ENCODE assay signal across 18 mouse cellular contexts in genomic region chr10:83542241-83542640, GRCm38 (mm10). TPM values are rescaled to one million over a fixed set of nuclear protein-coding genes. Genes with fewer than 3 reads are reported as not detected.
DNase-seq lines count a peak whose midpoint lies in the region; TF ChIP-seq lines count a peak whose summit lies in the region.
"Had no signal": no experiment of that assay in that cellular context is flagged by ENCODE, and none has a peak within 500 bp of the region (broad histone marks: within the 10 kb centered on the region; RNA-seq: fewer than 3 reads in every experiment).

No protein-coding gene starts in this region.

- H3K4me3 ChIP-seq in gastrocnemius, adult 2 months: no peak overlapping the region
- H3K4me3 ChIP-seq: embryonic facial prominence, embryonic 13.5 days; forebrain, embryonic 15.5 days; intestine, embryonic 15.5 days; liver, embryonic 13.5 days; midbrain, embryonic 13.5 days; neural tube, embryonic 13.5 days had no signal

- no peak overlapping the region for H3K27ac ChIP-seq in gastrocnemius, adult 2 months
- H3K27ac ChIP-seq: embryonic facial prominence, embryonic 13.5 days; forebrain, embryonic 15.5 days; intestine, embryonic 15.5 days; liver, embryonic 13.5 days; midbrain, embryonic 13.5 days; neural tube, embryonic 13.5 days had no signal

- DNase-seq in left cerebral cortex, adult 8-10 months (ENCODE audit: low spot score in 2 of 2): peak; percentile 4 to 24
- DNase-seq in left cerebral cortex, postnatal 4 days: no peak
- DNase-seq in brain, embryonic 18.5 days (ENCODE audit: low read depth, low spot score): peak; percentile 12
- peak; percentile 9 to 18 for DNase-seq in frontal cortex, postnatal 10 days (ENCODE audit: low spot score in 2 of 2)
- DNase-seq in right cerebral cortex, postnatal 25 days: peak; percentile 27
- DNase-seq in gastrocnemius, adult 2 months: no peak
- DNase-seq in urinary bladder, adult 18-20 months (ENCODE audit: low spot score in 2 of 2): no peak
- no peak for DNase-seq in spleen, postnatal 10 days (ENCODE audit: low spot score in 2 of 2)
- DNase-seq: heart, postnatal 36 days; kidney, postnatal 4 days; liver, embryonic 13.5 days; lung, postnatal 14 days; retina, postnatal 1 day had no signal

- intact Hi-C loops in left cerebral cortex, postnatal 4 days (cut with DNase I): no loop called here
- intact Hi-C loops in gastrocnemius, adult 2 months (cut with DNase I): loop anchor here (5.0 kb wide), 1 partner anchor 105 kb away; the partner anchor contains the start of gene Appl2

- no peak for TF ChIP-seq CTCF in gastrocnemius, adult 2 months (IDR thresholded peaks at IDR 0.05)

RNA-seq across cellular contexts. Expression of gene Washc4, which starts 1.3 kb away (rescaled TPM):
- total RNA-seq in left cerebral cortex, adult 8-10 months (2022): 10 to 100 TPM; 22.1 to 26.6 (median 24.4) TPM
- 10 to 100 TPM; 26.1 to 27.0 TPM for total RNA-seq in left cerebral cortex, postnatal 4 days (2021)
- total RNA-seq in gastrocnemius, adult 2 months (2021): 10 to 100 TPM in 1 of 2 experiments, 1 to 10 TPM in 1; 9.4 to 10.9 TPM

RNA-seq across cellular contexts. Expression of gene Aldh1l2, which starts 8.3 kb away (rescaled TPM):
- 1 to 10 TPM; 1.5 to 3.6 (median 2.4) TPM for total RNA-seq in left cerebral cortex, adult 8-10 months (2022)
- 10 to 100 TPM; 33.6 to 33.9 TPM for total RNA-seq in left cerebral cortex, postnatal 4 days (2021)
- 1 to 10 TPM; 4.7 to 5.6 TPM for total RNA-seq in gastrocnemius, adult 2 months (2021)

Comparison
In these comparisons a context has a peak if more than half of its experiments do, and no peak if none do; other contexts are left out.
1. DNase-seq: peak in left cerebral cortex, adult 8-10 months (2 of 2), brain, embryonic 18.5 days (single experiment), frontal cortex, postnatal 10 days (2 of 2) and right cerebral cortex, postnatal 25 days (single experiment); none in left cerebral cortex, postnatal 4 days (single experiment), gastrocnemius, adult 2 months (single experiment), urinary bladder, adult 18-20 months (0 of 2) and spleen, postnatal 10 days (0 of 2).
2. RNA of gene Aldh1l2, which starts 8.3 kb away (total RNA-seq): 33.6 to 33.9 TPM in left cerebral cortex, postnatal 4 days; 4.7 to 5.6 TPM in gastrocnemius, adult 2 months and 1.5 to 3.6 TPM in left cerebral cortex, adult 8-10 months; every median in the first group is over 4 times any median in the second.